Mouse (Mus musculus) right cerebral cortex, postnatal 10 days (tissue): Measurements from ENCODE around the gene Rpn1.
"Not testable (repeated sequence)": the region's sequence is repeated elsewhere in the genome, so short reads cannot be mapped to it uniquely, and the experiment has no call there.

Experiments used
- DNase-seq, 2 experiments: peaks; one replicate each; pipeline ENCODE4 v3.0.0; 2021; ENCODE audit warnings: low spot score in 2 of 2

Gene Rpn1

GRCm38 (mm10) chr6:88120813-88121212 is 36.5 kb downstream of the Rpn1 start:
- DNase-seq: no peak

GRCm38 (mm10) chr6:88121781-88122180 is 37.5 kb downstream of the Rpn1 start:
- no peak for DNase-seq

GRCm38 (mm10) chr6:88123150-88123857 is 39.0 kb downstream of the Rpn1 start:
- DNase-seq: no peak

GRCm38 (mm10) chr6:88123858-88124261 is 39.6 kb downstream of the Rpn1 start:
- peak in 1 of 2 experiments; percentile 72 for DNase-seq

- DNase-seq: no peak
These were observed 40.3 kb downstream of the Rpn1 start for GRCm38 (mm10) chr6:88124551-88124950.

- DNase-seq: not testable (repeated sequence)
These were observed 41.5 kb downstream of the Rpn1 start for GRCm38 (mm10) chr6:88125815-88126214.

- DNase-seq: no peak
These were observed 47.2 kb downstream of the Rpn1 start for GRCm38 (mm10) chr6:88131521-88131920.

GRCm38 (mm10) chr6:88132051-88132450 is 47.8 kb downstream of the Rpn1 start:
- no peak for DNase-seq

- DNase-seq: no peak
These were observed 48.8 kb downstream of the Rpn1 start for GRCm38 (mm10) chr6:88133061-88133460.

GRCm38 (mm10) chr6:88133878-88134277 is 49.6 kb downstream of the Rpn1 start:
- no peak for DNase-seq

- DNase-seq: no peak
These were observed 51.9 kb downstream of the Rpn1 start for GRCm38 (mm10) chr6:88136201-88136631.

GRCm38 (mm10) chr6:88138485-88138884 is 54.2 kb downstream of the Rpn1 start:
- DNase-seq: no peak

- peak; percentile 93 to 94 for DNase-seq
These were observed 56.0 kb downstream of the Rpn1 start for GRCm38 (mm10) chr6:88140264-88140663.

GRCm38 (mm10) chr6:88145793-88146192 is 61.5 kb downstream of the Rpn1 start:
- DNase-seq: no peak

GRCm38 (mm10) chr6:88146576-88146975 is 62.3 kb downstream of the Rpn1 start:
- no peak for DNase-seq

GRCm38 (mm10) chr6:88147411-88148003 is 63.2 kb downstream of the Rpn1 start:
- peak; percentile 43 for DNase-seq

- DNase-seq: no peak
These were observed 67.1 kb downstream of the Rpn1 start for GRCm38 (mm10) chr6:88151335-88151734.

- DNase-seq: no peak
These were observed 67.9 kb downstream of the Rpn1 start for GRCm38 (mm10) chr6:88152127-88152705.

- no peak for DNase-seq
These were observed 68.7 kb downstream of the Rpn1 start for GRCm38 (mm10) chr6:88152979-88153378.
